In the genomic region with DNA sequence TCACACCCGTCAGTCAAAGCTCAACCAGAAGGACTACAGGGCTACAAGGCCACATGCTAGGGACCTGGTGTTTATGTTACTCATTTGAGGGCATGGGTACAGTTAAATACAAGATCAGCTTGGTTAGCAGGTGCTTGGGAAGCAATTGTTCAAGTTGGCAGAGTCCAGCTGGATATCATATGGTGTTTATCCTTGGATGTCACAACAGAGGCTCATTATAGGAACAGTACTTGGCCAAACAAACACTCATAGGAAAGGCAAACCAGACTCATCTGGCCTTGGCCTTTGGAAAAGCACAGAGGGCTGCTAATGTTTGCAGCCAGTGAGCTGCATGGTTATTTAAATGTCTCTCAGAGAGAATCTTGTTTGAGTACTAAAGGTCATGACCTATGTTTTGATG, we compare ENCODE assay signal across 26 mouse cellular contexts.
DNase-seq lines count a peak whose midpoint lies in the region; ATAC-seq and TF ChIP-seq lines count a peak whose summit lies in the region.
"Had no signal": no experiment of that assay in that cellular context is flagged by ENCODE, and none has a peak within 500 bp of the region (broad histone marks: within the 10 kb centered on the region; RNA-seq: fewer than 3 reads in every experiment).

No protein-coding gene starts in this region.

- H3K9ac ChIP-seq in forebrain, embryonic 12.5 days = no peak overlapping the region
- H3K9ac ChIP-seq in forebrain, embryonic 15.5 days (replicated peaks) = no peak overlapping the region
- H3K9ac ChIP-seq in intestine, postnatal 0 days (ENCODE audit: low read depth, low read length) = no peak overlapping the region
- H3K9ac ChIP-seq: heart, embryonic 13.5 days; hindbrain, embryonic 13.5 days; midbrain, embryonic 13.5 days had no signal

- no peak for DNase-seq in forebrain, embryonic 10.5 days (ENCODE audit: extremely low spot score, low spot score)
- DNase-seq in ES-CJ7 (ENCODE audit: low read depth, low spot score) = peak; percentile 13
- DNase-seq in adrenal gland, postnatal 10 days = peak; percentile 7
- DNase-seq in MN1 (ENCODE audit: low spot score) = no peak
- DNase-seq in gastrocnemius, postnatal 25 days = no peak
- DNase-seq: cerebellum, adult 9-10 months; gastrocnemius, postnatal 10 days; heart, adult 18-20 months; heart, postnatal 14 days; kidney, adult 8-10 months; kidney, postnatal 10 days; lung, adult 2 months; lung, postnatal 36 days; right cerebral cortex, postnatal 25 days; thymus, postnatal 25 days had no signal

- H3K9me3 ChIP-seq in forebrain, embryonic 12.5 days = no peaks in the 10 kb centered on the region
- H3K9me3 ChIP-seq in forebrain, embryonic 10.5 days = no peaks in the 10 kb centered on the region
- no peaks in the 10 kb centered on the region for H3K9me3 ChIP-seq in forebrain, embryonic 15.5 days
- no peaks in the 10 kb centered on the region for H3K9me3 ChIP-seq in intestine, postnatal 0 days (ENCODE audit: control insufficient read depth)
- H3K9me3 ChIP-seq: heart, embryonic 13.5 days; hindbrain, embryonic 13.5 days; limb, embryonic 10.5 days; megakaryocyte, embryonic 14.5 days; midbrain, embryonic 13.5 days had no signal

- H3K4me2 ChIP-seq in forebrain, embryonic 12.5 days = no peak overlapping the region
- no peak overlapping the region for H3K4me2 ChIP-seq in forebrain, embryonic 15.5 days (replicated peaks)
- H3K4me2 ChIP-seq in intestine, postnatal 0 days (replicated peaks; ENCODE audit: low read depth) = no peak overlapping the region
- H3K4me2 ChIP-seq: heart, embryonic 13.5 days; hindbrain, embryonic 13.5 days; midbrain, embryonic 13.5 days had no signal

- H3K36me3 ChIP-seq in forebrain, embryonic 12.5 days (replicated peaks) = no peaks in the 10 kb centered on the region
- no peaks in the 10 kb centered on the region for H3K36me3 ChIP-seq in forebrain, embryonic 10.5 days (replicated peaks)
- H3K36me3 ChIP-seq in forebrain, embryonic 15.5 days = no peaks in the 10 kb centered on the region
- no peaks in the 10 kb centered on the region for H3K36me3 ChIP-seq in intestine, postnatal 0 days (ENCODE audit: control insufficient read depth, insufficient read depth)
- H3K36me3 ChIP-seq: heart, embryonic 13.5 days; hindbrain, embryonic 13.5 days; limb, embryonic 10.5 days; midbrain, embryonic 13.5 days had no signal

- no peak overlapping the region for H3K4me3 ChIP-seq in forebrain, embryonic 12.5 days (replicated peaks)
- no peak overlapping the region for H3K4me3 ChIP-seq in forebrain, embryonic 10.5 days
- no peak overlapping the region for H3K4me3 ChIP-seq in forebrain, embryonic 15.5 days
- H3K4me3 ChIP-seq in intestine, postnatal 0 days (ENCODE audit: low read depth, low read length) = no peak overlapping the region
- H3K4me3 ChIP-seq: heart, embryonic 13.5 days; hindbrain, embryonic 13.5 days; limb, embryonic 10.5 days; megakaryocyte, embryonic 14.5 days; midbrain, embryonic 13.5 days had no signal

- no peaks in the 10 kb centered on the region for H3K4me1 ChIP-seq in forebrain, embryonic 12.5 days
- H3K4me1 ChIP-seq in forebrain, embryonic 10.5 days = no peaks in the 10 kb centered on the region
- peaks cover 6% of the 10 kb centered on the region; the same call in 1 of the 2 replicates for H3K4me1 ChIP-seq in forebrain, embryonic 15.5 days
- no peaks in the 10 kb centered on the region for H3K4me1 ChIP-seq in intestine, postnatal 0 days (replicated peaks; ENCODE audit: control insufficient read depth, insufficient read depth, low read length)
- H3K4me1 ChIP-seq: heart, embryonic 13.5 days; hindbrain, embryonic 13.5 days; limb, embryonic 10.5 days; megakaryocyte, embryonic 14.5 days; midbrain, embryonic 13.5 days had no signal

- peak; percentile 36; the same call in 1 of the 2 replicates for ATAC-seq in forebrain, embryonic 12.5 days (ENCODE audit: low FRiP score)
- peak; percentile 92 for ATAC-seq in forebrain, embryonic 15.5 days (replicated peaks)
- no peak for ATAC-seq in intestine, postnatal 0 days
- ATAC-seq: activated CD4-positive, CD25-positive, alpha-beta regulatory T cell, adult 4 months; CD4-positive, CD25-positive, alpha-beta regulatory T cell, adult 4 months; midbrain, embryonic 13.5 days; Patski had no signal

- H3K27ac ChIP-seq in forebrain, embryonic 12.5 days = no peak overlapping the region
- H3K27ac ChIP-seq in forebrain, embryonic 10.5 days = no peak overlapping the region
- H3K27ac ChIP-seq in forebrain, embryonic 15.5 days (replicated peaks) = no peak overlapping the region
- no peak overlapping the region for H3K27ac ChIP-seq in intestine, postnatal 0 days (ENCODE audit: low read depth, low read length)
- H3K27ac ChIP-seq: heart, embryonic 13.5 days; hindbrain, embryonic 13.5 days; limb, embryonic 10.5 days; midbrain, embryonic 13.5 days had no signal

- no peak for TF ChIP-seq CTCF in intestine, postnatal 0 days (IDR thresholded peaks at IDR 0.05; ENCODE audit: low read depth)

- no peaks in the 10 kb centered on the region for H3K27me3 ChIP-seq in forebrain, embryonic 12.5 days
- H3K27me3 ChIP-seq in forebrain, embryonic 10.5 days (ENCODE audit: poor library complexity, severe bottlenecking) = no peaks in the 10 kb centered on the region
- H3K27me3 ChIP-seq in forebrain, embryonic 15.5 days = no peaks in the 10 kb centered on the region
- no peaks in the 10 kb centered on the region for H3K27me3 ChIP-seq in intestine, postnatal 0 days (replicated peaks; ENCODE audit: control insufficient read depth, insufficient read depth, low read length)
- H3K27me3 ChIP-seq: heart, embryonic 13.5 days; hindbrain, embryonic 13.5 days; megakaryocyte, embryonic 14.5 days; midbrain, embryonic 13.5 days; Patski had no signal

- WGBS in forebrain, embryonic 12.5 days = 68% methylated on average over 1 of the region's 1 CpGs
- 84% methylated on average over 1 of the region's 1 CpGs for WGBS in forebrain, embryonic 10.5 days
- WGBS in forebrain, embryonic 15.5 days = 45% methylated on average over 1 of the region's 1 CpGs
- WGBS in intestine, postnatal 0 days = 55% methylated on average over 1 of the region's 1 CpGs

Comparison
In these comparisons a context has a peak if more than half of its experiments do, and no peak if none do; other contexts are left out.
1. DNase-seq: peak in ES-CJ7 (single experiment) and adrenal gland, postnatal 10 days (single experiment); none in forebrain, embryonic 10.5 days (single experiment), MN1 (single experiment) and gastrocnemius, postnatal 25 days (single experiment).